Comparison of ENCODE assay signal across 31 mouse cellular contexts in genomic region chr19:54731749-54732148, GRCm38 (mm10).
DNase-seq lines count a peak whose midpoint lies in the region; ATAC-seq and TF ChIP-seq lines count a peak whose summit lies in the region.
"Had no signal": no experiment of that assay in that cellular context is flagged by ENCODE, and none has a peak within 500 bp of the region (broad histone marks: within the 10 kb centered on the region; RNA-seq: fewer than 3 reads in every experiment).

No protein-coding gene starts in this region.

- WGBS in hindbrain, postnatal 0 days = 53% methylated on average over 8 of the region's 8 CpGs
- WGBS in hindbrain, embryonic 14.5 days = 63% methylated on average over 8 of the region's 8 CpGs
- 44% methylated on average over 8 of the region's 8 CpGs for WGBS in lung, embryonic 16.5 days
- WGBS in lung, postnatal 0 days = 52% methylated on average over 8 of the region's 8 CpGs

- H3K4me1 ChIP-seq in hindbrain, postnatal 0 days (ENCODE audit: insufficient read depth, low read length) = no peaks in the 10 kb centered on the region
- H3K4me1 ChIP-seq in hindbrain, embryonic 14.5 days (replicated peaks; ENCODE audit: control insufficient read depth, insufficient read depth, low read length) = no peaks in the 10 kb centered on the region
- H3K4me1 ChIP-seq in lung, embryonic 16.5 days (replicated peaks; ENCODE audit: control insufficient read depth, insufficient read depth, low read length) = no peaks in the 10 kb centered on the region; the same call in 1 of the 2 replicates
- H3K4me1 ChIP-seq in lung, postnatal 0 days (ENCODE audit: insufficient read depth, low read depth, low read length) = no peaks in the 10 kb centered on the region
- H3K4me1 ChIP-seq: embryonic facial prominence, embryonic 13.5 days; forebrain, embryonic 10.5 days; hindbrain, embryonic 13.5 days; liver, embryonic 12.5 days; megakaryocyte, embryonic 14.5 days; midbrain, embryonic 12.5 days had no signal

- H3K4me3 ChIP-seq in hindbrain, postnatal 0 days (ENCODE audit: low read length) = no peak overlapping the region
- H3K4me3 ChIP-seq in hindbrain, embryonic 14.5 days (replicated peaks; ENCODE audit: low read length) = no peak overlapping the region
- H3K4me3 ChIP-seq in lung, embryonic 16.5 days (ENCODE audit: low read length) = no peak overlapping the region
- no peak overlapping the region for H3K4me3 ChIP-seq in lung, postnatal 0 days (ENCODE audit: low read depth, low read length)
- H3K4me3 ChIP-seq: embryonic facial prominence, embryonic 13.5 days; forebrain, embryonic 10.5 days; hindbrain, embryonic 13.5 days; layer of hippocampus, adult 2 months; liver, embryonic 12.5 days; megakaryocyte, embryonic 14.5 days; midbrain, embryonic 12.5 days had no signal

- TF ChIP-seq CTCF in hindbrain, postnatal 0 days (IDR thresholded peaks at IDR 0.05; ENCODE audit: low read depth) = no peak
- no peak for TF ChIP-seq CTCF in lung, postnatal 0 days (IDR thresholded peaks at IDR 0.05)

- no peak for ATAC-seq in hindbrain, postnatal 0 days
- ATAC-seq in hindbrain, embryonic 14.5 days (ENCODE audit: low FRiP score) = no peak
- peak; percentile 91 for ATAC-seq in lung, embryonic 16.5 days (ENCODE audit: low read depth)
- ATAC-seq in lung, postnatal 0 days = no peak
- ATAC-seq: activated CD4-positive, CD25-positive, alpha-beta regulatory T cell, adult 4 months; inflammation-experienced regulatory T-cells, adult 6 months; liver, embryonic 12.5 days; liver, postnatal 0 days had no signal

- H3K36me3 ChIP-seq in hindbrain, postnatal 0 days (ENCODE audit: insufficient read depth, low read length) = no peaks in the 10 kb centered on the region
- H3K36me3 ChIP-seq in hindbrain, embryonic 14.5 days (replicated peaks; ENCODE audit: control insufficient read depth, insufficient read depth) = no peaks in the 10 kb centered on the region
- no peaks in the 10 kb centered on the region for H3K36me3 ChIP-seq in lung, embryonic 16.5 days (ENCODE audit: control insufficient read depth, insufficient read depth, low read length)
- H3K36me3 ChIP-seq in lung, postnatal 0 days (ENCODE audit: insufficient read depth, low read length) = no peaks in the 10 kb centered on the region
- H3K36me3 ChIP-seq: embryonic facial prominence, embryonic 13.5 days; forebrain, embryonic 10.5 days; hindbrain, embryonic 13.5 days; liver, embryonic 12.5 days; midbrain, embryonic 12.5 days had no signal

- H3K9ac ChIP-seq in hindbrain, postnatal 0 days (replicated peaks; ENCODE audit: low read length) = no peak overlapping the region
- no peak overlapping the region for H3K9ac ChIP-seq in hindbrain, embryonic 14.5 days
- H3K9ac ChIP-seq in lung, embryonic 16.5 days (ENCODE audit: low read length) = no peak overlapping the region
- H3K9ac ChIP-seq in lung, postnatal 0 days (replicated peaks; ENCODE audit: low read depth) = no peak overlapping the region
- H3K9ac ChIP-seq: embryonic facial prominence, embryonic 13.5 days; hindbrain, embryonic 13.5 days; liver, embryonic 12.5 days; liver, postnatal 0 days; midbrain, embryonic 12.5 days had no signal

- H3K27me3 ChIP-seq in hindbrain, postnatal 0 days (ENCODE audit: insufficient read depth, low read length) = no peaks in the 10 kb centered on the region
- no peaks in the 10 kb centered on the region for H3K27me3 ChIP-seq in hindbrain, embryonic 14.5 days (ENCODE audit: control insufficient read depth, insufficient read depth, low read length)
- H3K27me3 ChIP-seq in lung, embryonic 16.5 days (ENCODE audit: control insufficient read depth, insufficient read depth, low read depth, low read length) = no peaks in the 10 kb centered on the region
- H3K27me3 ChIP-seq in lung, postnatal 0 days (replicated peaks; ENCODE audit: insufficient read depth, low read length) = no peaks in the 10 kb centered on the region
- H3K27me3 ChIP-seq: embryonic facial prominence, embryonic 13.5 days; hindbrain, embryonic 13.5 days; liver, embryonic 12.5 days; megakaryocyte, embryonic 14.5 days; midbrain, embryonic 12.5 days had no signal

- H3K9me3 ChIP-seq in hindbrain, postnatal 0 days (ENCODE audit: low read length) = 0 out of 2 replicates have a peak, but pooled peaks cover 2% of the 10 kb centered on the region
- H3K9me3 ChIP-seq in hindbrain, embryonic 14.5 days (ENCODE audit: control insufficient read depth, low read length) = no peaks in the 10 kb centered on the region
- no peaks in the 10 kb centered on the region for H3K9me3 ChIP-seq in lung, embryonic 16.5 days (ENCODE audit: control insufficient read depth, low read length)
- H3K9me3 ChIP-seq in lung, postnatal 0 days (ENCODE audit: low read length) = no peaks in the 10 kb centered on the region
- H3K9me3 ChIP-seq: embryonic facial prominence, embryonic 13.5 days; forebrain, embryonic 10.5 days; hindbrain, embryonic 13.5 days; liver, embryonic 12.5 days; megakaryocyte, embryonic 14.5 days; midbrain, embryonic 12.5 days had no signal

- no peak for TF ChIP-seq EP300 in lung, postnatal 0 days (IDR thresholded peaks at IDR 0.05)

- H3K4me2 ChIP-seq in hindbrain, postnatal 0 days (ENCODE audit: low read depth, low read length) = 0 out of 2 replicates have a peak overlapping the region, but pooled peaks have one; percentile 10
- no peak overlapping the region for H3K4me2 ChIP-seq in hindbrain, embryonic 14.5 days (replicated peaks)
- H3K4me2 ChIP-seq in lung, embryonic 16.5 days (ENCODE audit: low read depth, low read length) = no peak overlapping the region
- no peak overlapping the region for H3K4me2 ChIP-seq in lung, postnatal 0 days (replicated peaks; ENCODE audit: low read depth, low read length)
- H3K4me2 ChIP-seq: embryonic facial prominence, embryonic 13.5 days; heart, embryonic 11.5 days; hindbrain, embryonic 13.5 days; liver, embryonic 12.5 days; midbrain, embryonic 12.5 days had no signal

- peak; percentile 21 for DNase-seq in hindbrain, postnatal 0 days (ENCODE audit: low spot score)
- no peak for DNase-seq in hindbrain, embryonic 14.5 days (ENCODE audit: low spot score)
- no peak for DNase-seq in lung, postnatal 25 days (ENCODE audit: low spot score)
- peak; percentile 6 for DNase-seq in lung, postnatal 0 days (ENCODE audit: low spot score)
- DNase-seq in lung, postnatal 14 days = peak; percentile 7
- no peak for DNase-seq in testis, postnatal 10 days (ENCODE audit: low spot score)
- DNase-seq: adrenal gland, adult 2 months; adrenal gland, postnatal 36 days; B cell, adult 2 months; cerebellum, adult 9-10 months; gastrocnemius, postnatal 14 days; heart, adult 11 months; heart, postnatal 36 days; kidney, adult 2 months; kidney, postnatal 36 days; liver, postnatal 0 days; right cerebral cortex, postnatal 25 days; spleen, adult 18-20 months; thymus, adult 18-20 months; thymus, postnatal 25 days had no signal

- no peak overlapping the region for H3K27ac ChIP-seq in hindbrain, postnatal 0 days
- H3K27ac ChIP-seq in hindbrain, embryonic 14.5 days = no peak overlapping the region
- no peak overlapping the region for H3K27ac ChIP-seq in lung, embryonic 16.5 days (ENCODE audit: low read length)
- no peak overlapping the region for H3K27ac ChIP-seq in lung, postnatal 0 days (ENCODE audit: low read length)
- H3K27ac ChIP-seq: embryonic facial prominence, embryonic 13.5 days; forebrain, embryonic 10.5 days; hindbrain, embryonic 13.5 days; layer of hippocampus, adult 2 months; liver, embryonic 12.5 days; midbrain, embryonic 12.5 days had no signal

Comparison
In these comparisons a context has a peak if more than half of its experiments do, and no peak if none do; other contexts are left out.
1. DNase-seq: peak in hindbrain, postnatal 0 days (single experiment), lung, postnatal 0 days (single experiment) and lung, postnatal 14 days (single experiment); none in hindbrain, embryonic 14.5 days (single experiment), lung, postnatal 25 days (single experiment) and testis, postnatal 10 days (single experiment).